In the genomic region with DNA sequence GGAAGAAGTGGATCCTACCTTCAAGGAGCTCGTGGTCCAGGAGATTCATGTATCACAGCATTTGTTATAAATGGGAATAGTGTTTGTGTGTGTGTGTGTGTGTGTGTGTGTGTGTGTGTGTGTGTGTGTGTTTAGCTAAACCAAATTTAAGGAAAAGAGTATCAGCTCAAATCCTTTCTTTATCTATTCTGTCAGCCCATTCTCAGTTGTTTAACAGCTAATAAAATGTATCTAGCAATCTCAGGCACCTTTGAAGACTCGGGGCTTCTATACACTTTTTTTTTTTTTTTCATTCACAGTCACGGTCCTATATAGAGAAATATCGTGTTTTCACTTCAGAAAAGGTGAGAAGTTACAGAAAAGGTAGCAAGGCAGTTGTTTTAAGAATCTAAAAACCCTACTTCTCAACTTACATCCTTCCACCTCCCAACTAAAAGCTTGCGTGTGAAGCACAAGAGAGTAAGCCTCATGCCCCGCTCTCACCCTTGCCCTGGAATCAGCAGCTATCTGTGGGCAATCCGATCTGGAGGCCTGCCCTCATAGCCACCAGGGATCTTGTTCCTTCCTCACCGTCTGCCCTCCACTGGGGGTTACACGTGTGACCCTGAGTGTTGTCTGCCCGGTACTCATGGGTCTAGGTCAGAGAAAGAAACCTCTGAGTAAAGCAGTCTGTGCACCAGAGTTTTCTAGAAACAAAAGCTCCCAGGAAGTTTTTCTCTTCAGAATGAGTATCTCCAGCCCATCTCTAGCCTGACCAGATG, we compare ENCODE assay signal across 19 mouse cellular contexts. TPM values are rescaled to one million over a fixed set of nuclear protein-coding genes. Genes with fewer than 3 reads are reported as not detected.
"Had no signal": no experiment of that assay in that cellular context is flagged by ENCODE, and none has a peak within 500 bp of the region (broad histone marks: within the 10 kb centered on the region; RNA-seq: fewer than 3 reads in every experiment).

No protein-coding gene starts in this region.

- H3K9ac ChIP-seq: liver, embryonic 15.5 days; midbrain, embryonic 13.5 days had no signal

- H3K27ac ChIP-seq: layer of hippocampus, adult 2 months; left cerebral cortex, adult 2 months; limb, embryonic 10.5 days; liver, embryonic 15.5 days; midbrain, embryonic 13.5 days had no signal

- H3K4me2 ChIP-seq: liver, embryonic 11.5 days; liver, embryonic 15.5 days; midbrain, embryonic 13.5 days had no signal

- DNase-seq: kidney, postnatal 4 days; lung, adult 2 months; lung, postnatal 36 days; right cerebral cortex, postnatal 4 days; spleen, adult 18-20 months; thymus, adult 18-20 months; thymus, postnatal 14 days had no signal

- ATAC-seq: lung, postnatal 0 days; midbrain, embryonic 13.5 days had no signal

- H3K27me3 ChIP-seq: midbrain, embryonic 13.5 days had no signal

- H3K4me3 ChIP-seq: layer of hippocampus, adult 2 months; left cerebral cortex, adult 2 months; limb, embryonic 10.5 days; liver, embryonic 15.5 days; midbrain, embryonic 13.5 days had no signal

- H3K4me1 ChIP-seq: limb, embryonic 10.5 days; midbrain, embryonic 13.5 days had no signal

- H3K36me3 ChIP-seq: limb, embryonic 10.5 days; liver, embryonic 15.5 days; midbrain, embryonic 13.5 days had no signal

- H3K9me3 ChIP-seq: limb, embryonic 10.5 days; liver, embryonic 15.5 days; midbrain, embryonic 13.5 days had no signal

RNA-seq across cellular contexts. Expression of a gene that starts 23.8 kb away (rescaled TPM):
- total RNA-seq: layer of hippocampus, adult 2 months; layer of hippocampus, postnatal 14 days; left cerebral cortex, adult 2 months; megakaryocyte progenitor cell, adult 5-6 weeks had no signal
- polyA plus RNA-seq: limb, embryonic 10.5 days; limb, embryonic 14.5 days; liver, embryonic 11.5 days; lung, adult 2 months; lung, postnatal 0 days; midbrain, embryonic 13.5 days; neural tube, embryonic 14.5 days; stomach, embryonic 14.5 days had no signal
